Mouse (Mus musculus) telencephalon, adult 2 months (tissue): ENCODE data around the gene Klhl32.

Experiments used
- DNase-seq: peaks from one replicate; pipeline ENCODE4 v3.0.0-alpha.2; 2011; ENCODE audit warnings: low read depth, low spot score

Gene Klhl32

DNA sequence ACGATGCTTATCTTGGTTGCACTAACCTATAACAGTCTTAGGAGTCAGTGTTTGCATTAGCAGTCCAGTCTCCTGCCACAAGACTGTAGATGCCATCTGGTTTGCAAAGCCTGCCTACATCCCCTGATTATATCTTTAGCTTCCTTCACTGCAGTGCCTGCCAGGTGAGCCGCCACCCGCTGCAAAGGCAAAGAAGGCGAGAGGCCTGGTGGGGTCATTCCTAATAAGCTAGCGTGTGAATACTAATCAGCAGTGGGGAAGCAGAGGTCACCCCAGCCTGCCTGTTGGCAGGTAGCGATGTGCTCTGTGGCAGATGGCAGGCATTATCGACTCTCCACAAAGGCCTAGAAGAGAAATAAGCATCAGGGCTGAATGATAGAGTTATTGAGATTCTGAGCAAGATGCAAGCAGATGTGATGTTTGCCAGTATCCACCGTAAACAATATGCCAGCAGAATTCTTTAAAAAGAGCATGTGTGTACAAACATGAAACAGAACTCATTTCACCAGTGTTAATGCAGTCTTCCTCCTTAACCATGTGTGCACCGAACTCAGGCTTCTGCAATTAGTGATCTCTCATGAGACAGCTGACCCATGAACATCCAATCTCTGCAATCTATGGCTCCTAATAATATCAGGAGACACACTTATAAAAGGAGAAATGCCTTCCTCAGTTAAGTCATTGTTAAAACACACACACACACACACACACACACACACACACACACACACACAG lies 219.6 kb downstream of the Klhl32 start:
- DNase-seq = no peak

DNA sequence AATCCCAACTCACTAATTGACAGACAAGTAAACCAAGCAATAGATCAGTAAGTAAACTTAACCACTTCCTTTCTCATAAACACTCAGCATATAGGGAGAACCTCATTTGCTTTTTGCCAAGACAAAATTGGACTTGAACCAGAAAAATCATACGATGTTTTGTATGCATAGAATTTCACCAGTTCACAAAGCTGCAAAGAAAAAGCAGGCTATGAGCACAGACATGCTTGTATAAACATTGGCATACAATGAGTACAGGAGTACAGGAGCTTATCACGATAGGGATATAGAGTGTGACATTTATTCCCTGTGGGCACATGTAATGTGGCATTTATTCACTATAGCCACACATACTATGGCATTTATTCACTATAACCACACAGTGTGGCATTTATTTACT lies 220.5 kb downstream of the Klhl32 start:
- DNase-seq = no peak

- no peak for DNase-seq
These were observed 223.1 kb downstream of the Klhl32 start for GRCm38 (mm10) chr4:24627871-24628270.

- DNase-seq = no peak
These were observed 224.2 kb downstream of the Klhl32 start for GRCm38 (mm10) chr4:24626686-24627085.

- no peak for DNase-seq
These were observed 224.9 kb downstream of the Klhl32 start for GRCm38 (mm10) chr4:24625951-24626584.

- peak; percentile 74 for DNase-seq
These were observed 229.3 kb downstream of the Klhl32 start for GRCm38 (mm10) chr4:24621422-24622187.

DNA sequence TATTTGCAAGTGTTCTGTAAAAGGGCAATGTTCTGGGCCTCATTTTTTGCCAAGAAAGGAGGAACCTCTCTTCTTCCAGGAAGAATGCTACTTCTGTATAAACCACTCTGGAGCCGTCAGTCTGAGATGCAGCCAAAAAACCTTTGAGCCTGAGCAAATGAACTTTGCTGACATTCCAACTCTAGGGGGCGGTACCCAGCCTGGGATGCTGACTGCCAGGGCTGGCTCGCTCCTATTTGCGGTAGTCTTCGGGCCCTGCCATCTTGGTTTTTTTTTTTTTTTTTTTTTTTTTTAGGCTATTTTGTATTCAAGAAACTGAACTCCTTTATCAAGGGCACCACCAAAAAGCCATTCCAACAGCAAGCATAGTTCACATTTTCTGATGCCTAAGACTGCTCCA lies 230.5 kb downstream of the Klhl32 start:
- DNase-seq = no peak

- no peak for DNase-seq
These were observed 230.9 kb downstream of the Klhl32 start for GRCm38 (mm10) chr4:24620005-24620404.

DNA sequence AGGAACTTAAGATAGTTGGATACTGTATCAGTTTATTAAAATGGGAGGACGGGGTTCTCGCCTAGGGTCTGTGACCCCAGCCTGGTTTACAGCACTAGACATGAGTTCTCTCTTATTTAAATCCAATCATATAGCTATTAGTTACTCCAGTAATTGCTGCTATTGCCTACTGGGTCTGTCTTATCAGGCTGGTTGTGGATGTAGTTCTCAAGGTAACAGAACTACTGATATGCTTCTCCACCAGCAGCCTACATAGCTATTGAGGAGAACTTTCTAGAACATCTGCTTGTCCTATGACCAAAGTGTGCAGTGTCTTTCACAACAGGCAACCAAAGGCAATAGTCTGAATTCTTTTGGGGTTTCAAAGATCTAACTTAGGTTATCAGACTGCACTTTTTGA lies 241.4 kb downstream of the Klhl32 start:
- no peak for DNase-seq

DNA sequence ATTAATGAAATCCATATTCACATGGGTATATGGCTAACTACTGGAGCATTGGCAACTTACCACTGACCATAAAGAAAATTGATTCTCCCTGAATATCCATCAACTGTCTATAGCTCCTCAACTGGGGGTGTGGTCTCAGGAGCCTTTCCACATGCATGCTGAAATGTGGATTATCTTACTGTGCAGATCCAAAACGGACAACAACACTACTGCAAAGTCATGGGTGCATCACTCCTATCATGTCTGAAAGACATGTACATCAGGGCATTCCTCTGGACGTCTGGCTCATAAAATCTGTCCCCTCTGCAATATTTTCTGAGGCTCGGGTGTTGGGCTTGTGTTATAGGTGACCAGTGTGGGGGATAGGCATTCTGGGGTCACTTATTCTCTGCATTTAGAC lies 241.8 kb downstream of the Klhl32 start:
- DNase-seq = no peak

- DNase-seq = no peak
These were observed 249.2 kb downstream of the Klhl32 start for GRCm38 (mm10) chr4:24601711-24602110.

- DNase-seq = no peak
These were observed 252.3 kb downstream of the Klhl32 start for GRCm38 (mm10) chr4:24598637-24599036.

- no peak for DNase-seq
These were observed 253.8 kb downstream of the Klhl32 start for GRCm38 (mm10) chr4:24596942-24597611.

DNA sequence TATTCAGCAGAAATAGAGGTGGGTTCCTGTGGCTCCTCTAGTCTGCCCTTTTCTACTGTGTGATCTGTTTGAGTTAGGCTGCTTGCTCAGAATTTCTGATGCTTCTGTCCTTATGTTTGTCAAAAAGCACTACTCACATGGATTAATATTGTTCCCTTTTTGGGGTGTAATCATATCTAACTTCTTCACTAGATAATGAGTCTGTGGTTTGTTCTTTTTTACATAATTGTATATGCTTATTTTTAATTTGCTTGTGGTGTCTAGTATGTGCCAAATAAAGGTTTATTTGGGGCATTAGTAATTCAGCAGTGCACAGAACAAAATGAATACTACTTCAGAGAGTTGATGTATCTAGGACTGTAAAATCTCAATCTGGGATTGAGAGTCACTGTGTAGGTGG lies 256.1 kb downstream of the Klhl32 start:
- DNase-seq = no peak

DNA sequence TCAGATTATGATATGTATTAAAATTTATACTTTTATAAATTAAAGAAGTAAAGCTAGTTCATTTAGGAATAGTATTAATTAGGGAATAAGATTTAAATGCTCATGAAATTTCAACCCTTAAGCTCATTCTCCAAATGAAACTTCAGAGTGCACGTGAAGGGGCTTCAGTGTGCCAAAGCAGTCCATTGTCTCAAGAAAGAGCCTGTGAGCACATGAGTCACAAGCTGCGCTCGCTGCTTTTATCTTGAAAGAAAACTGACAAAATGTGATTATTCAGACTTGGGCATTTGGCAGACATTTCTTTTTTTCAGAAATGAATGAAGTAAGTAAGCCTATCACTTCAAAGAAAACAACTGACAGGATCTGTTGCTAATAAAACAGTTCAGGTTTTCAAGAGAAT lies 266.9 kb downstream of the Klhl32 start:
- no peak for DNase-seq

DNA sequence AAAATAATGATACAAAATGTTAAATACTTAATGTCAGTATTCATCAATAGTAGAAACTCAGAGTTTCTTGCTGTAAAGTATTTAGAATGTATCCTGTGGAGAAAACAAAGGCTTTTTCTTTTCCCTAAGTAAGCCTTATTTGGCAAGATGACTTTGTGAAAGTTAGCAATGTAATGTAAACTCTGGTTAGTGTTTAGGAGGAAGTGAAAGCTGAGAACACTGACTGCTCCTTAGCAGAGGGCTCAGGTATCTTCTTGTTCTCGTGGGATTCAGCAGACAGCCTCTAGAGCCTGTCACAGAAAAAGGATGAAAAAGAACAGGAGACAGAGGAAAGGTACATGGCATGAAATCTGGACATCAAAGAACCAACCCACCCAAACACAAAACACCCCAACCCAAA lies 268.6 kb downstream of the Klhl32 start:
- no peak for DNase-seq

- DNase-seq = no peak
These were observed 273.3 kb downstream of the Klhl32 start for GRCm38 (mm10) chr4:24577594-24577993.

- peak; percentile 39 for DNase-seq
These were observed 276.6 kb downstream of the Klhl32 start for GRCm38 (mm10) chr4:24574276-24574675.

GRCm38 (mm10) chr4:24568989-24569556 lies 281.9 kb downstream of the Klhl32 start:
- DNase-seq = no peak

GRCm38 (mm10) chr4:24568026-24568425 lies 282.9 kb downstream of the Klhl32 start:
- DNase-seq = no peak
